In genomic region chr9:81634163-81634562, GRCm38 (mm10) we compare ENCODE assay signal across 8 mouse cellular contexts. TPM values are rescaled to one million over a fixed set of nuclear protein-coding genes. Genes with fewer than 3 reads are reported as not detected.
DNase-seq lines count a peak whose midpoint lies in the region; ATAC-seq and TF ChIP-seq lines count a peak whose summit lies in the region.

No protein-coding gene starts in this region.

- H3K36me3 ChIP-seq in E14TG2a.4 (ENCODE audit: insufficient read depth, low read length) = no peaks in the 10 kb centered on the region
- no peaks in the 10 kb centered on the region for H3K36me3 ChIP-seq in forebrain, embryonic 14.5 days (ENCODE audit: control insufficient read depth, insufficient read depth, low read length)
- no peaks in the 10 kb centered on the region for H3K36me3 ChIP-seq in midbrain, embryonic 12.5 days

- WGBS in forebrain, embryonic 14.5 days = under 1% methylated on average over 10 of the region's 10 CpGs
- 1% methylated on average over 10 of the region's 10 CpGs for WGBS in midbrain, embryonic 12.5 days

- TF ChIP-seq CTCF in gastrocnemius, adult 2 months (IDR thresholded peaks at IDR 0.05) = no peak
- no peak for TF ChIP-seq CTCF in E14TG2a.4 (conservative IDR thresholded peaks at IDR 0.05; ENCODE audit: low read length)

- H3K9ac ChIP-seq in forebrain, embryonic 14.5 days (ENCODE audit: low read length) = no peak overlapping the region
- no peak overlapping the region for H3K9ac ChIP-seq in midbrain, embryonic 12.5 days (replicated peaks)

- H3K9me3 ChIP-seq in E14TG2a.4 (ENCODE audit: low read length) = no peaks in the 10 kb centered on the region; the same call in 1 of the 2 replicates
- no peaks in the 10 kb centered on the region for H3K9me3 ChIP-seq in forebrain, embryonic 14.5 days (replicated peaks; ENCODE audit: control insufficient read depth, low read length)
- no peaks in the 10 kb centered on the region for H3K9me3 ChIP-seq in midbrain, embryonic 12.5 days

- no peak for ATAC-seq in forebrain, embryonic 14.5 days
- ATAC-seq in midbrain, embryonic 12.5 days (ENCODE audit: low FRiP score, low read depth) = no peak

- peak overlapping the region; percentile 68 for H3K4me3 ChIP-seq in gastrocnemius, adult 2 months
- H3K4me3 ChIP-seq in E14TG2a.4 (replicated peaks; ENCODE audit: low read length) = peak overlapping the region; percentile 89
- peak overlapping the region; percentile 66 for H3K4me3 ChIP-seq in forebrain, embryonic 14.5 days (ENCODE audit: low read depth, low read length)
- H3K4me3 ChIP-seq in midbrain, embryonic 12.5 days = peak overlapping the region; percentile 78

- intact Hi-C loops in gastrocnemius, adult 2 months (cut with DNase I) = no loop called here

- no peak for DNase-seq in gastrocnemius, adult 2 months
- DNase-seq in gastrocnemius, postnatal 25 days = no peak
- peak; percentile 21 for DNase-seq in forebrain, embryonic 14.5 days (ENCODE audit: low spot score)
- DNase-seq in urinary bladder, postnatal 36 days (ENCODE audit: low spot score in 2 of 2) = no peak
- no peak for DNase-seq in layer of hippocampus, adult 8-10 months (ENCODE audit: low spot score in 2 of 2)
- no peak for DNase-seq in cerebellum, adult 9-11 months

- H3K4me1 ChIP-seq in E14TG2a.4 (replicated peaks; ENCODE audit: low read depth, low read length) = peaks cover 54% of the 10 kb centered on the region
- peaks cover 6% of the 10 kb centered on the region for H3K4me1 ChIP-seq in forebrain, embryonic 14.5 days (ENCODE audit: control insufficient read depth, insufficient read depth, low read length)
- peaks cover 20% of the 10 kb centered on the region; the same call in 1 of the 2 replicates for H3K4me1 ChIP-seq in midbrain, embryonic 12.5 days

- H3K27ac ChIP-seq in gastrocnemius, adult 2 months = no peak overlapping the region
- H3K27ac ChIP-seq in forebrain, embryonic 14.5 days (ENCODE audit: low read depth, low read length) = no peak overlapping the region
- H3K27ac ChIP-seq in midbrain, embryonic 12.5 days (replicated peaks) = no peak overlapping the region

- H3K27me3 ChIP-seq in E14TG2a.4 (ENCODE audit: insufficient read depth, low read length) = peaks cover 39% of the 10 kb centered on the region
- H3K27me3 ChIP-seq in forebrain, embryonic 14.5 days (replicated peaks; ENCODE audit: control insufficient read depth, insufficient read depth, low read length) = peaks cover 26% of the 10 kb centered on the region
- peaks cover 56% of the 10 kb centered on the region for H3K27me3 ChIP-seq in midbrain, embryonic 12.5 days

- H3K4me2 ChIP-seq in forebrain, embryonic 14.5 days (ENCODE audit: low read length) = peak overlapping the region; percentile 99
- peak overlapping the region; percentile 100 for H3K4me2 ChIP-seq in midbrain, embryonic 12.5 days (replicated peaks)

RNA-seq across cellular contexts. Expression of gene Htr1b, which starts 0.5 kb away (rescaled TPM):
- under 1 TPM in 1 of 2 experiments, not detected in 1; 0.08 TPM for total RNA-seq in gastrocnemius, adult 2 months (2021)
- total RNA-seq in gastrocnemius, postnatal 25 days (2021) = under 1 TPM; 0.18 to 0.32 TPM
- polyA plus RNA-seq in forebrain, embryonic 14.5 days (2014; fragmentation: Nextera tagmentation; extraction: Ambion mirVana) = 0.55 and 0.63 TPM in 2 replicates
- 0.51 and 0.58 TPM in 2 replicates for polyA plus RNA-seq in midbrain, embryonic 12.5 days (2016; fragmentation: Nextera tagmentation; extraction: Ambion mirVana)
- total RNA-seq in layer of hippocampus, adult 8-10 months (2022) = 10 to 100 TPM in 3 of 4 experiments, 1 to 10 TPM in 1; 9.8 to 13.8 (median 12.3) TPM

Comparison
In these comparisons a context has a peak if more than half of its experiments do, and no peak if none do; other contexts are left out.
1. RNA of gene Htr1b, which starts 0.5 kb away (total RNA-seq): 9.8 to 13.8 TPM in layer of hippocampus, adult 8-10 months; 0.18 to 0.32 TPM in gastrocnemius, postnatal 25 days and 0.08 TPM in gastrocnemius, adult 2 months; every median in the first group is over 4 times any median in the second.
2. Peak in every context shown above with its lines, with median percentiles within 50 percentile points of each other: H3K4me3 ChIP-seq.